Mouse (Mus musculus) bone marrow macrophage, adult 2 months (primary cell): ENCODE results near the gene Ptma.

Experiments
- CTCF ChIP-seq: IDR thresholded peaks from 2 replicates; pipeline ENCODE4 v1.5.1; 2012; ENCODE audit warnings: low read depth, mild to moderate bottlenecking, low read length, moderate library complexity
- POLR2A ChIP-seq: IDR thresholded peaks from 2 replicates; pipeline ENCODE4 v1.6.1; 2012; ENCODE audit warnings: mild to moderate bottlenecking, low read depth, low read length, borderline replicate concordance

DNA sequence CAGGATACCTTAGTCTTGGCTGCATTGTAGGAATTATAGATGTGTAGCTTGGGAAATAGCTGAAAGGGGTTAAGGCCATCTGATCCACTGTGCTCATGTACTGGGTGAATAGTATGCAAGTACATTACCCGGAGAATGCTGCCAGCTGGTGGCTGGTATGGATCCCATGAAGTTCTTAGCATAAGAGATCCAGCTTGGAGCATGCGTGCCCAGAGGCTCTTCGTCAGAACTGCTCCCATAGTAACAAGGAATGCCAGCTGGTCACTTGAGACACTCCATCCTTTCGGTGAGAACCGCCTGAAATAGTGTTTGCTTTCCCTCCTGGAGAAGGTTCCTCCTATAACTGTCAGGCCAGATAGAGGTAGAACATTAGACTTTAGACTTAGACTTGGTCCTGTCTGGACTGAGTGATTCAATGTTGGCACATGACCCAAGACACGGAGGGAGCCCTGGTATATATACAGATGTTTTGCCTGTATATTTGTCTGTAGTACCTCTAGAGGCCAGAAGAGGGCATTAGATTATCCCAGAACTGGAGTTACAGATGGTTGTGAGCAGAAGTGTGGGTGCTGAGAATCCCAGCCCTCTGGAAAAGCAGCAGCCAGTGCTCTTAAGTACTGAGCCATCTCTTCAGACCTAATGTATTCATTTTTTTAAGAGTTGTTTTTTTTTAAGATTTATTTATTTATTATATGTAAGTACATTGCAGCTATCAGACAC is 7.0 kb downstream of the Ptma start:
- TF ChIP-seq CTCF = no peak
- no peak for TF ChIP-seq POLR2A
